Mouse (Mus musculus): ENCODE results near the gene Adarb1. TPM values are rescaled to one million over a fixed set of nuclear protein-coding genes. Genes with fewer than 3 reads are reported as not detected.

Adarb1 gene
- polyA plus RNA-seq, 1 experiment from 2014 or later = 6.2 TPM

DNA sequence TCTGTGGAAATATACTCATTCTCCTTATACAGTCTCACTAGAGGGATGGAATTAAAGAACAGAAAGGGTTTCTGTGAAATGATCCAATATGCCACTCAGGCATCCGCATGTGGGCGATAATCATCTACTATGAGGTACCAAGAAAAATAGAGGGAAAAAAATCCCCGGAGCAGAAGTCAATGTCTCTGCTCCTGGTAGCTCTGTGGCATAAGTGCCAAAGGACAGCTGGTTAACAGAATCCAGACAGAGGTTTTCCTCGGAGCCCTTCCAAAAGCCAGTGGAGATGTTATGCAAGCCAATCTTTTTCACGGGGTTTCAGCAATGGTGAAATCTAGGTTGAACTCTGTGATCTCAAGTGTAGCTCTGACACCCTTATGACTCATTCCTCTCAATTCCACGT lies 11.6 kb downstream of the Adarb1 start:
- Histone ChIP-seq H3K9ac (ENCODE audit: low read length) (no peak overlapping the region), H3K4me1 (replicated peaks; ENCODE audit: control insufficient read depth, insufficient read depth, low read length) (no peaks in the 10 kb centered on the region), H3K27ac (ENCODE audit: low read depth, low read length) (no peak overlapping the region), H3K36me3 (ENCODE audit: control insufficient read depth, insufficient read depth, low read length) (no peaks in the 10 kb centered on the region), H3K9me3 (ENCODE audit: control insufficient read depth, low read length) (no peaks in the 10 kb centered on the region), H3K4me2 (ENCODE audit: low read depth, low read length, severe bottlenecking) (no peak overlapping the region), H3K27me3 (ENCODE audit: control insufficient read depth, insufficient read depth, low read length) (no peaks in the 10 kb centered on the region), H3K4me3 (ENCODE audit: low read depth, low read length) (no peak overlapping the region)
- WGBS = 89% methylated on average over 6 of the region's 6 CpGs
- ATAC-seq (replicated peaks; ENCODE audit: low FRiP score) (no peak), DNase-seq (ENCODE audit: low spot score) (no peak)

DNA sequence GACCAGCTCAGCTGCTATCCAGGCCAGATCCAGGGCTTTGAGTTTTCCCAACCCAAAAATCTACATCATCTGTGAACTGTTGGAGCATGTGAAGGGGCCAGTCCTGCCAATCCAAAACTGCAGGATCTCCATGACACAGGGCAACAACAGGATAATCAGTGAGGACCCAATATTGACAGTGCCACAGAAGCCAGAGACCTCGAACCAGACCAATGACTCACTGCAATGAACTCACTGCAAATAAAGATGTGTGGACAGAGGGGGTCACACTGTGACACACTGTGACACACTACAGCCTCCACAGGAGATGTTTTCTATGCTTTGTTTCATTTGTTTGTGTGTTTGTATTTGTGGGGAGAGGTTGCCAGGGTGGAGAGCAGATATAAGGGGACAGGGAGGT lies 15.6 kb downstream of the Adarb1 start:
- DNase-seq (ENCODE audit: low spot score) (no peak), ATAC-seq (replicated peaks; ENCODE audit: low FRiP score) (no peak)
- WGBS = 70% methylated on average over 1 of the region's 1 CpGs
- no peaks in the 10 kb centered on the region for H3K27me3 ChIP-seq (ENCODE audit: control insufficient read depth, insufficient read depth, low read length)
- H3K4me2 ChIP-seq (ENCODE audit: low read depth, low read length, severe bottlenecking) = no peak overlapping the region
- H3K9ac ChIP-seq (ENCODE audit: low read length) = no peak overlapping the region
- no peaks in the 10 kb centered on the region for H3K4me1 ChIP-seq (replicated peaks; ENCODE audit: control insufficient read depth, insufficient read depth, low read length)
- no peaks in the 10 kb centered on the region for H3K36me3 ChIP-seq (ENCODE audit: control insufficient read depth, insufficient read depth, low read length)
- H3K27ac ChIP-seq (ENCODE audit: low read depth, low read length) = no peak overlapping the region
- no peak overlapping the region for H3K4me3 ChIP-seq (ENCODE audit: low read depth, low read length)
- H3K9me3 ChIP-seq (ENCODE audit: control insufficient read depth, low read length) = no peaks in the 10 kb centered on the region

DNA sequence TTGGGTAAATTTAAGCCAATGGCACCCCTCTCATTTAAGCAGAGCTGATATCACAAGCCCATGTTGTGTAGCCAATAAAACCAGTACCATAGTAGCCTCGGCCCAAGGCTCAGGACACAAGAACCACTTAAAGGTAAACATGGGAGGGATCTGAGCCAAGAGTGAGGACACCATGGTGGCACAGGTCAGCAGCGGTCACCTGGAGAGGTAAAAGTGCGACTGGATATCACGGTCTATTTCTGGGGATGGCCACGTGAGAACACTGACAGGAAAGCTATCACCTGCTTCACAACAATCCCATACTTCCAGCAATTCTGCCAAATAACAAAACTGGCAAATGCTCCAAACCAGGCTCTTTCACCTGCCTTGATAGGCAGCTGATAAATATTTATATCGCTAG lies 17.0 kb downstream of the Adarb1 start:
- Histone ChIP-seq H3K36me3 (ENCODE audit: control insufficient read depth, insufficient read depth, low read length) (no peaks in the 10 kb centered on the region), H3K4me1 (replicated peaks; ENCODE audit: control insufficient read depth, insufficient read depth, low read length) (no peaks in the 10 kb centered on the region), H3K9me3 (ENCODE audit: control insufficient read depth, low read length) (no peaks in the 10 kb centered on the region), H3K9ac (ENCODE audit: low read length) (no peak overlapping the region), H3K27ac (ENCODE audit: low read depth, low read length) (no peak overlapping the region), H3K4me3 (ENCODE audit: low read depth, low read length) (no peak overlapping the region), H3K4me2 (ENCODE audit: low read depth, low read length, severe bottlenecking) (no peak overlapping the region), H3K27me3 (ENCODE audit: control insufficient read depth, insufficient read depth, low read length) (no peaks in the 10 kb centered on the region)
- DNase-seq (ENCODE audit: low spot score) (no peak), ATAC-seq (replicated peaks; ENCODE audit: low FRiP score) (no peak)
- WGBS = 97% methylated on average over 6 of the region's 6 CpGs

DNA sequence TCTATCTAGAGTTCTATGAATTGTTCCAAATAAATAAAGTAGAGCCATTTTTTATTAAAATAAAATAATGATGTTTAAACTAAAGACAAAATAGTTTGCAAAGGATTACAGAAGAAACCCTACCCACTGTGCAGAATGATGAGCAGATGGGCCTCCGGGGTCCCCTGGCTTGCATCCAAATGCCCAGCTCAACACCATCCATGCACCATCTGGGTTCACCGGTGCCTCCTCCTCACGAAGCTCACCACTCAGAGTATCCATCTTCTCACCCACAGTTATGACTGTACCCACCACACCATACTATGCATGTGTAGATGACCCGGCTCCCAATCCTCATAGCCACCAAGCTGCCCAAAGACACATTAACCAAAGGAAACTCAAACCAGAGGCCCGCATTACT lies 18.1 kb downstream of the Adarb1 start:
- Histone ChIP-seq H3K36me3 (ENCODE audit: control insufficient read depth, insufficient read depth, low read length) (no peaks in the 10 kb centered on the region), H3K27me3 (ENCODE audit: control insufficient read depth, insufficient read depth, low read length) (no peaks in the 10 kb centered on the region), H3K9me3 (ENCODE audit: control insufficient read depth, low read length) (no peaks in the 10 kb centered on the region), H3K27ac (ENCODE audit: low read depth, low read length) (no peak overlapping the region), H3K4me1 (replicated peaks; ENCODE audit: control insufficient read depth, insufficient read depth, low read length) (no peaks in the 10 kb centered on the region), H3K4me3 (ENCODE audit: low read depth, low read length) (no peak overlapping the region), H3K4me2 (ENCODE audit: low read depth, low read length, severe bottlenecking) (no peak overlapping the region), H3K9ac (ENCODE audit: low read length) (no peak overlapping the region)
- ATAC-seq (replicated peaks; ENCODE audit: low FRiP score) (no peak), DNase-seq (ENCODE audit: low spot score) (no peak)
- 95% methylated on average over 5 of the region's 5 CpGs for WGBS

DNA sequence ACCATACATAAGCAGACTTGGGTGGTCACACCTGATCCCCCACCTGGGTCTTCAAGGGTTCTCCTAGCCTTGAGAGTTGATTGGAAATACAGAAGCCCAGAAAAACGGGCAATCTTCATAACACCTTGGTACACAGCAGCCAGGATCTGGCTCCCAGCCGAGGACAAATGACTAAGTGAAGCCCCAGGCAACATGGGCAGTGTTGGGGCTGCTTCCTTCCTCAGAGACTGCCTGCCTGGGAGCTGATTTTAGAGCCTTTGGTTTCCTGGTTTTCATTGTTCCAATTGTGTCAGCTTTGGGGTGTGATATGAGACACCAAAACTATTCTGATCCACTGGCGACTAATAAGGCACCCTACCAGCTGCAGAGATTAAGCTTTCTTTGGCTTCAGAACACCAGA lies 20.0 kb downstream of the Adarb1 start:
- no peak overlapping the region for H3K9ac ChIP-seq (ENCODE audit: low read length)
- H3K4me3 ChIP-seq (ENCODE audit: low read depth, low read length) = no peak overlapping the region
- no peak overlapping the region for H3K27ac ChIP-seq (ENCODE audit: low read depth, low read length)
- H3K4me1 ChIP-seq (replicated peaks; ENCODE audit: control insufficient read depth, insufficient read depth, low read length) = no peaks in the 10 kb centered on the region
- no peak for ATAC-seq (replicated peaks; ENCODE audit: low FRiP score)
- 58% methylated on average over 3 of the region's 3 CpGs for WGBS
- no peak overlapping the region for H3K4me2 ChIP-seq (ENCODE audit: low read depth, low read length, severe bottlenecking)
- no peak for DNase-seq (ENCODE audit: low spot score)
- no peaks in the 10 kb centered on the region for H3K36me3 ChIP-seq (ENCODE audit: control insufficient read depth, insufficient read depth, low read length)
- H3K27me3 ChIP-seq (ENCODE audit: control insufficient read depth, insufficient read depth, low read length) = no peaks in the 10 kb centered on the region
- H3K9me3 ChIP-seq (ENCODE audit: control insufficient read depth, low read length) = no peaks in the 10 kb centered on the region

DNA sequence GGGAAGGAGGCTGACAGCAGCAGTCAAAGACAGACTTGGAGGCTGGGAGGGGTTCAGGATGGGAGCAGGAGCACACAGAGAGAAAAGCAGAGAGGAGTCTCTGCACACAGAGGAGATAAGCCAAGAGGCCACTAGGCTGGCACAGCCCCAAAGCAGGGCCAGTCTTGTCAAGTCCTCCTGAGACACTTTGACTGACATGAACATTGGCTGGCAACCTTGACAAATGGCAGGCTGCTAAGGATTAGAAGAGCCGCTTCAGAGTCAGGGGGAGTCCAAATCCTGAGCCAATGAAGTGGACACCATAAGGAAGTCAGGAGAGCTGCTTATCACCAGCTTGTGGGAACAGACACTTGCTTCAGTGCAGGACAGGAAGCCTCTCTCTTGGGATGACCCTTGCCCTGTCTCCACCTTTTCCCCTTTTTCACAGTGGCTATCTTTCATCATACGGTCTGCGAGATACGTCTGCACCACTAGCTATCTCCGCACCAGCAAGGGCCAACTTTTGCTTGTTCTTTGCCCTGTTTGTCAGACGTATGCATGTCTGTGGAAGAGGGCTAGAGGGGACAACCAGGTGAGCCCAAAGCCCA lies 20.9 kb downstream of the Adarb1 start:
- no peaks in the 10 kb centered on the region for H3K36me3 ChIP-seq (ENCODE audit: control insufficient read depth, insufficient read depth, low read length)
- H3K27me3 ChIP-seq (ENCODE audit: control insufficient read depth, insufficient read depth, low read length) = no peaks in the 10 kb centered on the region
- no peaks in the 10 kb centered on the region for H3K4me1 ChIP-seq (replicated peaks; ENCODE audit: control insufficient read depth, insufficient read depth, low read length)
- no peaks in the 10 kb centered on the region for H3K9me3 ChIP-seq (ENCODE audit: control insufficient read depth, low read length)
- H3K27ac ChIP-seq (ENCODE audit: low read depth, low read length) = no peak overlapping the region
- ATAC-seq (replicated peaks; ENCODE audit: low FRiP score) (no peak), DNase-seq (ENCODE audit: low spot score) (no peak)
- no peak overlapping the region for H3K4me3 ChIP-seq (ENCODE audit: low read depth, low read length)
- 88% methylated on average over 6 of the region's 6 CpGs for WGBS
- no peak overlapping the region for H3K4me2 ChIP-seq (ENCODE audit: low read depth, low read length, severe bottlenecking)
- H3K9ac ChIP-seq (ENCODE audit: low read length) = no peak overlapping the region

DNA sequence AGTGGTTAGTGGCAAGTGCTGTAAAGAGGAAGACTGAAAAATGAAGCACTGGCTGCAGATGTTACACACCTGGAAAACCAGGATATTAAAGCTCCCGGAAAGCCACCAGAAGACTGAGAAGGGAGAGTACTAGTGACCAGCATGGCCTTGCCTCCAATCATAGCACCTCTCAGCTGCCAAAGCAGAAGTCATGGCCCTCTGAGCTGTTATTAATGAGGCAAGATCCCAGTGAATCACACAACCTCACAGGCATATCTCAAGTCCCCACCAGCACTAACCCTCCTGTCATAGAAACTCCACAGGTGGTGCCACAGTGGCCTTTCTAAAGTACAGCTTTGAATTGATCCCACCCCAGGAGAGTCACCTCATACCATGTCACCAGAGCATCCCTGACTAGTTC lies 22.1 kb downstream of the Adarb1 start:
- Histone ChIP-seq H3K27me3 (ENCODE audit: control insufficient read depth, insufficient read depth, low read length) (no peaks in the 10 kb centered on the region), H3K36me3 (ENCODE audit: control insufficient read depth, insufficient read depth, low read length) (no peaks in the 10 kb centered on the region), H3K4me2 (ENCODE audit: low read depth, low read length, severe bottlenecking) (no peak overlapping the region), H3K9me3 (ENCODE audit: control insufficient read depth, low read length) (no peaks in the 10 kb centered on the region), H3K4me1 (replicated peaks; ENCODE audit: control insufficient read depth, insufficient read depth, low read length) (no peaks in the 10 kb centered on the region), H3K4me3 (ENCODE audit: low read depth, low read length) (no peak overlapping the region), H3K9ac (ENCODE audit: low read length) (no peak overlapping the region), H3K27ac (ENCODE audit: low read depth, low read length) (no peak overlapping the region)
- no peak for DNase-seq (ENCODE audit: low spot score)
- ATAC-seq (replicated peaks; ENCODE audit: low FRiP score) = no peak
- 96% methylated on average over 1 of the region's 1 CpGs for WGBS

DNA sequence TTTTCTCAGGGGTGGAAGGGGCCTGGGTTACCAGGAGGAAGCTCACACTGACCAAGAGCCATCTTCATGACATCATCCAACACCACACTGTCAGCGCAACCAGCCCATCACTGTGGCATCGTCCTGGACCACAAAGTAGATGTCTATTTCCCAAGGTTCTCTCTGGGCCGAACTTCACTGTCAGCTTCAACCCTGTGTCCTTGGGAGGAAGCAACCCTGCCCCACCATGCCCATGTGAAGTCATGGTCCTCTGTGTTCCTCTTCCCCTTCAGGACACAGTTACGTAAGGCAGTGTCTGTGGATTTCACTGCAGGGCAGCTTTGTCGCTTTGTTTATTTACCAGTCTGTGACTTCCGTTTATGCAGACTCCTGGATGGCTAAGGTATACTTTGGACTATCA lies 27.0 kb downstream of the Adarb1 start:
- WGBS = 94% methylated on average over 6 of the region's 6 CpGs
- no peak overlapping the region for H3K4me2 ChIP-seq (ENCODE audit: low read depth, low read length, severe bottlenecking)
- H3K4me3 ChIP-seq (ENCODE audit: low read depth, low read length) = no peak overlapping the region
- no peaks in the 10 kb centered on the region for H3K27me3 ChIP-seq (ENCODE audit: control insufficient read depth, insufficient read depth, low read length)
- H3K36me3 ChIP-seq (ENCODE audit: control insufficient read depth, insufficient read depth, low read length) = no peaks in the 10 kb centered on the region
- H3K4me1 ChIP-seq (replicated peaks; ENCODE audit: control insufficient read depth, insufficient read depth, low read length) = no peaks in the 10 kb centered on the region
- H3K9ac ChIP-seq (ENCODE audit: low read length) = no peak overlapping the region
- H3K9me3 ChIP-seq (ENCODE audit: control insufficient read depth, low read length) = no peaks in the 10 kb centered on the region
- ATAC-seq (replicated peaks; ENCODE audit: low FRiP score) (no peak), DNase-seq (ENCODE audit: low spot score) (no peak)
- H3K27ac ChIP-seq (ENCODE audit: low read depth, low read length) = no peak overlapping the region

DNA sequence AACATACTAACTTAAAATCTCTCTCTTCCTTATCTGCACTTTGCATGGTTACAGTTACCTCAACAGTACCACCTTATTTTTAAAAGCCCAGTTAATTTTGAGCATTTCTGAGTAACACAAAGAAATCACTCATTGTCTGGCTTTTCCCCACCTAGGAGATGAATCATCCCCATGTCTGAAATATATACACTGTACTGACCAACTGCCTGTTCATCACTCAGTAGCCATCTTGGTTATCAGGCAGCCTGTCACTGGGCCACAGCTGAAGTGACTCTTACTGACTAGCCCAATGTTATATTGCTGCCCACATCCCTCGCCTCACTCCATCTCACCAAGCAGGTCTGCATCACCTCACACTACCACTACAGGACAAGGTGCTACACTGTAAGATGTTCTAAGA lies 30.5 kb downstream of the Adarb1 start:
- no peak for ATAC-seq (replicated peaks; ENCODE audit: low FRiP score)
- Histone ChIP-seq H3K4me2 (ENCODE audit: low read depth, low read length, severe bottlenecking) (no peak overlapping the region), H3K9me3 (ENCODE audit: control insufficient read depth, low read length) (no peaks in the 10 kb centered on the region), H3K27me3 (ENCODE audit: control insufficient read depth, insufficient read depth, low read length) (no peaks in the 10 kb centered on the region), H3K27ac (ENCODE audit: low read depth, low read length) (no peak overlapping the region), H3K9ac (ENCODE audit: low read length) (no peak overlapping the region), H3K36me3 (ENCODE audit: control insufficient read depth, insufficient read depth, low read length) (no peaks in the 10 kb centered on the region), H3K4me1 (replicated peaks; ENCODE audit: control insufficient read depth, insufficient read depth, low read length) (no peaks in the 10 kb centered on the region), H3K4me3 (ENCODE audit: low read depth, low read length) (no peak overlapping the region)
- WGBS = 83% methylated on average over 1 of the region's 1 CpGs
- DNase-seq (ENCODE audit: low spot score) = no peak
